Mouse (Mus musculus): ENCODE results near the gene Psme1. TPM values are rescaled to one million over a fixed set of nuclear protein-coding genes. Genes with fewer than 3 reads are reported as not detected.

Psme1 gene
- polyA plus RNA-seq, 1 experiment from 2014 or later = 88.7 TPM

- peaks cover 50% of the 10 kb centered on the region for H3K36me3 ChIP-seq
- H3K4me3 ChIP-seq = peak within 1 kb of the TSS; percentile 95
- H3K9me3 ChIP-seq (replicated peaks) = no peaks in the 10 kb centered on the region
- H3K4me1 ChIP-seq = peaks cover 37% of the 10 kb centered on the region
- H3K27me3 ChIP-seq (ENCODE audit: low read depth, poor library complexity, severe bottlenecking) = no peaks in the 10 kb centered on the region
- DNase-seq (ENCODE audit: low spot score) = peak; percentile 92
- H3K27ac ChIP-seq (replicated peaks) = peak within 1 kb of the TSS; percentile 93
- WGBS = 2% methylated on average over 22 of the region's 22 CpGs
Measured at GRCm38 (mm10) chr14:55590748-55591330, 12.9 kb downstream of the Psme1 start, which contains the start of gene Psme2. Gene Psme2 (minus strand): TSS chr14:55591113.

GRCm38 (mm10) chr14:55591331-55591891 lies 13.5 kb downstream of the Psme1 start, which contains the start of gene Rnf31:
Gene Rnf31 (plus strand): TSS chr14:55591708.
- Histone ChIP-seq H3K4me3 (peak within 1 kb of the TSS; percentile 95), H3K36me3 (peaks cover 56% of the 10 kb centered on the region), H3K4me1 (peaks cover 40% of the 10 kb centered on the region), H3K27me3 (ENCODE audit: low read depth, poor library complexity, severe bottlenecking) (no peaks in the 10 kb centered on the region), H3K27ac (replicated peaks) (peak within 1 kb of the TSS; percentile 93), H3K9me3 (replicated peaks) (no peaks in the 10 kb centered on the region)
- under 1% methylated on average over 33 of the region's 33 CpGs for WGBS
- peak; percentile 91 for DNase-seq (ENCODE audit: low spot score)

DNA sequence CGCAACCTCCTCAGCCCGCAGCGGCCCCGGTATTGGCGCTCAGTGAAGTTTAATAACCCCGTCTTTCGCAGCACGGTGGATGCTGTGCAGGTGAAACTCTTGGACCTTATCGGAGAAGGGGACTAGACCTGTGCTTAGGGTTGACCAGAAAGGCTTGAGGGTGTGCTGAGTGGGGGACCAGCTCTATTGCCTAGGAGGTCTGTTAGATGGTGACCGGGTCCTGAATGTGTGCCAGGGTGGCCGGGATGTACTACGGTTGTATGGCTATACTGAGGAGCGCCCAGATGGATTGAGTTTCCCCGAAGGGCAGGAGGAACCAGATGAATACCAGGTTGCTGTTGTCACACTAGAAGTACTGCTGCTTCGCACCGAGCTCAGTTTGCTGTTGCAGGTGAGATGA lies 14.3 kb downstream of the Psme1 start:
- DNase-seq (ENCODE audit: low spot score) = no peak
- peaks cover 60% of the 10 kb centered on the region for H3K36me3 ChIP-seq
- H3K27ac ChIP-seq (replicated peaks) = peak overlapping the region; percentile 93
- no peaks in the 10 kb centered on the region for H3K9me3 ChIP-seq (replicated peaks)
- H3K4me3 ChIP-seq = peak overlapping the region; percentile 95
- WGBS = 13% methylated on average over 16 of the region's 16 CpGs
- H3K27me3 ChIP-seq (ENCODE audit: low read depth, poor library complexity, severe bottlenecking) = no peaks in the 10 kb centered on the region
- peaks cover 40% of the 10 kb centered on the region for H3K4me1 ChIP-seq

- no peaks in the 10 kb centered on the region for H3K27me3 ChIP-seq (ENCODE audit: low read depth, poor library complexity, severe bottlenecking)
- 74% methylated on average over 13 of the region's 13 CpGs for WGBS
- H3K36me3 ChIP-seq = peaks cover 78% of the 10 kb centered on the region
- DNase-seq (ENCODE audit: low spot score) = peak; percentile 29
- H3K9me3 ChIP-seq (replicated peaks) = no peaks in the 10 kb centered on the region
- no peak overlapping the region for H3K4me3 ChIP-seq
- H3K4me1 ChIP-seq = peaks cover 25% of the 10 kb centered on the region
- no peak overlapping the region for H3K27ac ChIP-seq (replicated peaks)
Measured at GRCm38 (mm10) chr14:55596036-55596690, 18.2 kb downstream of the Psme1 start.

- peaks cover 14% of the 10 kb centered on the region for H3K4me1 ChIP-seq
- no peak for DNase-seq (ENCODE audit: low spot score)
- 94% methylated on average over 21 of the region's 21 CpGs for WGBS
- no peak overlapping the region for H3K4me3 ChIP-seq
- no peak overlapping the region for H3K27ac ChIP-seq (replicated peaks)
- no peaks in the 10 kb centered on the region for H3K27me3 ChIP-seq (ENCODE audit: low read depth, poor library complexity, severe bottlenecking)
- H3K9me3 ChIP-seq (replicated peaks) = no peaks in the 10 kb centered on the region
- peaks cover 99% of the 10 kb centered on the region for H3K36me3 ChIP-seq
Measured at GRCm38 (mm10) chr14:55598521-55599390, 20.8 kb downstream of the Psme1 start.

GRCm38 (mm10) chr14:55603271-55603632 lies 25.3 kb downstream of the Psme1 start, which contains the start of gene Irf9:
Gene Irf9 (plus strand): TSS chr14:55603571.
- H3K4me1 ChIP-seq = peaks cover 14% of the 10 kb centered on the region
- peak within 1 kb of the TSS; percentile 42 for H3K4me3 ChIP-seq
- WGBS = 92% methylated on average over 7 of the region's 7 CpGs
- H3K27me3 ChIP-seq (ENCODE audit: low read depth, poor library complexity, severe bottlenecking) = no peaks in the 10 kb centered on the region
- DNase-seq (ENCODE audit: low spot score) = no peak
- H3K36me3 ChIP-seq = peaks cover 90% of the 10 kb centered on the region
- peak within 1 kb of the TSS; percentile 75 for H3K27ac ChIP-seq (replicated peaks)
- H3K9me3 ChIP-seq (replicated peaks) = no peaks in the 10 kb centered on the region

DNA sequence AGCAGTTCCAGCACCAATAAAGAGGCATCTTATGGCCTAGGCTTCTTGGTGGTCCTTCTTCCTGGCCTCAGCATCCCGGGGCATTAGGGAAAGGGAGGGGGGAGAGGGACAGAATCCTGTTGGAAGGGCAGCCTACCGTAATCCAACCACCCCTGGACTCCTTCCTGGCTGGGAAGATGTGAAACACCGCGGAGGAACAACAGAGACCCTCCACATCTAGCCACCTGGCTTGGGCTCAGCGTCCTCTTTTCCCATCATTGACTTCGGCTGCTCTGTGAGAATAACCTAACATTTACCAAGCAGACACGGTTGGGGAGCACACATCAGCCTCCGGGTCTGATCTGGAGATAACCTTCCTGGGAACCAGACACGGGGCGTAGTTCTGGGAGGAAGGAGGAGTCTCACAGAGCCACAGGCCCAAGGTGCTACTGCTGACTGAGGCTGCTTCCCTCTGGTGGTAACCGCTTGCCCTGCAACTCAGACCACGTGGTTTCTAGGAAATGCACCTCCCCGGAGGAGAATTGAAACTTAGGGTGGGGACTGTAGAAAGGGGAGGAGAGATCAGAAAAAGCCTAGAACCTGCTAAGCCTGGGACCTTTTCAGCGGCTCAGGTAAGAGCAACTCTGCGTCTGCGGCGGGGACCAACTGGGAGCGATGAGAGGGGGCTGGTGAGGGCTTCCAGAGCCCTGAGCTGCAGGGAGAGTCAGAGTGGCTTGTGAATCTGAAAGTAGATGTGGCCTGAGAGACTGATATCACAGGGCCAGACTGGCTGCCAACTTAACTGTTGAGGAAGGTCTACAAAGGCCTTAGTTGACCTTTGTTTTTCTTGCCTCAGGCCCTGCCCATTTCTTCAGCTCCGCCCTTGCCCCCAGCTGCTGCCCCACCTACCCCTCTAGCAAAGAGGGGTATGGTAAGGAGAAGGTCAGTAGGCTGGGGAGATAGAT lies 26.0 kb downstream of the Psme1 start:
- Histone ChIP-seq H3K27me3 (ENCODE audit: low read depth, poor library complexity, severe bottlenecking) (no peaks in the 10 kb centered on the region), H3K4me3 (peak overlapping the region; percentile 42), H3K36me3 (peaks cover 90% of the 10 kb centered on the region), H3K4me1 (peaks cover 14% of the 10 kb centered on the region), H3K27ac (replicated peaks) (peak overlapping the region; percentile 75), H3K9me3 (replicated peaks) (no peaks in the 10 kb centered on the region)
- DNase-seq (ENCODE audit: low spot score) = peak; percentile 80
- 20% methylated on average over 19 of the region's 19 CpGs for WGBS

DNA sequence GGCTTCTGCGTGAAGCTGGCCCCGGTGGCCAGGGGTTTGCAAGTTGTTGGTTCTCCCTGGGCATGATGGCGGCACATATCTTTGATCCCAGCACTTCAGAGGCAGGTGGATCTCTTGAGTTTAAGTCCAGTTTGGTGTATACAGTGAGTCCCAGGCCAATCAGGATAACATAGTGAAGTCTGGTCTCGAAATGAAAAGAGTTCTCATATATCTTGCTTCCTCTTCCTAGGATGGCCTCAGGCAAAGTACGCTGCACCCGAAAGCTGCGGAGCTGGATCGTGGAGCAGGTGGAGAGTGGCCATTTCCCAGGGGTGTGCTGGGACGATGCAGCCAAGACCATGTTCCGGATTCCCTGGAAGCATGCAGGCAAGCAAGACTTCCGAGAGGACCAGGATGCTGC lies 26.9 kb downstream of the Psme1 start:
- DNase-seq (ENCODE audit: low spot score) = no peak
- no peak overlapping the region for H3K27ac ChIP-seq (replicated peaks)
- peaks cover 14% of the 10 kb centered on the region for H3K4me1 ChIP-seq
- WGBS = 89% methylated on average over 11 of the region's 11 CpGs
- H3K9me3 ChIP-seq (replicated peaks) = no peaks in the 10 kb centered on the region
- H3K27me3 ChIP-seq (ENCODE audit: low read depth, poor library complexity, severe bottlenecking) = no peaks in the 10 kb centered on the region
- peaks cover 90% of the 10 kb centered on the region for H3K36me3 ChIP-seq
- no peak overlapping the region for H3K4me3 ChIP-seq

DNA sequence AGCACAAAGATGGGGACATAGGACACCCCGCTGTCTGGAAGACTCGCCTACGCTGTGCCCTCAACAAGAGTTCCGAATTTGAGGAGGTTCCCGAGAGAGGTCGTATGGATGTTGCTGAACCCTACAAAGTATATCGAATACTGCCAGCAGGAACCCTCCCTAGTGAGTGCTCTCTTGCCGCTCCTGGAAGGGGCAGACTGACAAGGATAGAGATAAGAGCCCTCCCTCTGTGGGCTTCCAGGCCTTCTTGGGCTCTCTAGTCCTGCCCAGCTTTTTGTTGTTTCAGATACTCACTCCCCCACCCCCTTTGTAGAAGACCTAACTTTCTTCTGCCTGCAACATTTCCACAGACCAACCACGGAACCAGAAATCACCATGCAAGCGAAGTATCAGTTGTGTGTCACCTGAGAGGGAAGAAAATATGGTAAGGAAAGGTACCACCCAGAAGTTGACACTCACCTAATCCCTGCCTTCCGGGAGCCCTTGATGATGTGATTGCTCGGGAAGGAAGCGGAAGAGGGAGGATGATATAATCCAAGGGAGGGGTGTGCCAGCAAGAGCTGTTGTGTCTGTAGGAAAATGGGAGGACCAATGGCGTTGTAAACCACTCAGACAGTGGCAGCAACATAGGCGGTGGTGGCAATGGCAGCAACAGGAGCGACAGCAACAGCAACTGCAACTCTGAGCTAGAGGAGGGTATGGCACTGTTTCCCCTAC lies 28.0 kb downstream of the Psme1 start:
- DNase-seq (ENCODE audit: low spot score) = no peak
- H3K9me3 ChIP-seq (replicated peaks) = no peaks in the 10 kb centered on the region
- H3K36me3 ChIP-seq = peaks cover 81% of the 10 kb centered on the region
- H3K27me3 ChIP-seq (ENCODE audit: low read depth, poor library complexity, severe bottlenecking) = no peaks in the 10 kb centered on the region
- H3K27ac ChIP-seq (replicated peaks) = no peak overlapping the region
- H3K4me3 ChIP-seq = no peak overlapping the region
- peaks cover 14% of the 10 kb centered on the region for H3K4me1 ChIP-seq
- 92% methylated on average over 16 of the region's 16 CpGs for WGBS

GRCm38 (mm10) chr14:55608339-55608738 lies 30.4 kb downstream of the Psme1 start:
- Histone ChIP-seq H3K27me3 (ENCODE audit: low read depth, poor library complexity, severe bottlenecking) (no peaks in the 10 kb centered on the region), H3K27ac (replicated peaks) (no peak overlapping the region), H3K36me3 (peaks cover 57% of the 10 kb centered on the region), H3K4me3 (no peak overlapping the region), H3K9me3 (replicated peaks) (no peaks in the 10 kb centered on the region), H3K4me1 (peaks cover 12% of the 10 kb centered on the region)
- no peak for DNase-seq (ENCODE audit: low spot score)
- 96% methylated on average over 6 of the region's 6 CpGs for WGBS

- Histone ChIP-seq H3K4me1 (peaks cover 12% of the 10 kb centered on the region), H3K27me3 (ENCODE audit: low read depth, poor library complexity, severe bottlenecking) (peaks cover 1% of the 10 kb centered on the region), H3K36me3 (peaks cover 16% of the 10 kb centered on the region), H3K9me3 (replicated peaks) (no peaks in the 10 kb centered on the region), H3K27ac (replicated peaks) (no peak overlapping the region), H3K4me3 (no peak overlapping the region)
- 76% methylated on average over 6 of the region's 6 CpGs for WGBS
- no peak for DNase-seq (ENCODE audit: low spot score)
Measured at GRCm38 (mm10) chr14:55613346-55613745, 35.4 kb downstream of the Psme1 start.

Data from midbrain, embryonic 10.5 days (tissue).